Mouse (Mus musculus) monocyte, adult 5-6 weeks (primary cell): ENCODE measurements at regions not wholly inside any gene's neighbourhood (a gene's known extent, or its start where the extent isn't known, plus 50 kb on each side); places are given as distances from the start of the nearest gene placed in this dataset.

Experiments used
- ATAC-seq: fragments of 153-309, 156-312 bp; replicated peaks from 2 replicates; pipeline ENCODE4 v1.8.0; 2017; ENCODE audit warnings: mild to moderate bottlenecking; ENCODE audit not compliant: low TSS enrichment, insufficient number of reproducible peaks, severe bottlenecking, poor library complexity, low FRiP score

- ATAC-seq = no peak
Measured at GRCm38 (mm10) chr1:76373931-76374330, 827.9 kb downstream of the Slc4a3 start.

DNA sequence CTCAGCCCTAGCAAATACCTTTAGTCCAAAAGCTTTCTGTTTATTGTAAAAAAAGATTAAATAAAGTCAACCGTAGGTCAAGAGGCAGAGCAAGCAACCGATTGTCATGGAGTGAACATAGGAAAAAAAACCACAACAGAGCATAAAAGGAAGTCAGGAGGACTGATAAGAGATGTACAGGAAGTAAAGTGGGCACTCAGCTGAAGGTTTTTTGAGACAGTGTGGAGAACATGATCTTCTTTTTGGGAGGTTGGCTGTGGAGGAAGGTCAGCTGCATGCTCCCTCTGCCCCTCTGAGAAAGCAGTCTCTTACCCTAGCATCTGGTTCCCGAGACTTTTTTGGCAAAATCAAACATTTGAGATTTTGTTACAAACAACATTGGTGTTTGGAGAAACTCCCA, 832.1 kb downstream of the Slc4a3 start:
- ATAC-seq = no peak

GRCm38 (mm10) chr1:76392536-76392935, 846.5 kb downstream of the Slc4a3 start:
- no peak for ATAC-seq

DNA sequence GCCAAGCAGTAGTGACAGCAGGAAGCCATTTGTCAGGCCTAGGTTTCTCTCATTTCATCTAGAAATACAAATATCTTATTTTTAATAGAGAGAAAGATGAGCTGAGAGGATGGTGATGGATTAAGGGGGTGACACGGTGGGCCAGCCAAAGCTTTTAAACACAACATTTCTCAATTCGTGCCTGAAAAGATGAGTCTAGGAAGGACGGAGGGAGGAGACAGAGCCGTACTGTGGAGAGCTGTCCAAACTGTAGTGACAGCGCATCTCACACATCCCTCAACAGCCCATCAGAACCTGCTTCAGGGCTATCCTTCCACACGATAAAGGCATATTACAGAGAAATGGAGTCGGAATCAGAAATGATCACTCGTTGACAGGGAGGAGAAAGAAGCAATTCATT, 848.0 kb downstream of the Slc4a3 start:
- no peak for ATAC-seq

- ATAC-seq = no peak
Measured at GRCm38 (mm10) chr1:76402854-76403253, 856.8 kb downstream of the Slc4a3 start.

GRCm38 (mm10) chr1:76404003-76404402, 857.9 kb downstream of the Slc4a3 start:
- ATAC-seq = no peak

GRCm38 (mm10) chr1:76410813-76411212, 864.7 kb downstream of the Slc4a3 start:
- ATAC-seq = no peak

DNA sequence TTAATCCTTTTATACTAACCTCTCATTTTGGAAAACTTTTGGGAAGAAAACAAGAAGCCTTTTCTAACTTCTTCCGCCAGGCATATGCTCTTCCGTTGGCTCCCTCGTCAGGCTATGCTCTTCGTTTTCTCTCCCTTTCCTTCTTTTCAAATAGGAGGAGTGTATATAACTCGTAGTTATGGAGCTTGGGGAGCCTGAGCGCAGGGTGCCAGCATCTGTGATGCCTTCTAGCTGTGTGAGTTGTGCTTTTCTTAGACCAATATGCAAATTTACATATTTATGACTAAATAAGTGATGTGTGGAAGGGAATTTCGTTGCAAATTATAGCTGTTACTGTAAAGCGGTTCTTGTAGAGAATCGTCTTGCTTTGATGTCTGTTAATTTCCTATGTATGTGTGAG, 874.5 kb downstream of the Slc4a3 start:
- no peak for ATAC-seq

DNA sequence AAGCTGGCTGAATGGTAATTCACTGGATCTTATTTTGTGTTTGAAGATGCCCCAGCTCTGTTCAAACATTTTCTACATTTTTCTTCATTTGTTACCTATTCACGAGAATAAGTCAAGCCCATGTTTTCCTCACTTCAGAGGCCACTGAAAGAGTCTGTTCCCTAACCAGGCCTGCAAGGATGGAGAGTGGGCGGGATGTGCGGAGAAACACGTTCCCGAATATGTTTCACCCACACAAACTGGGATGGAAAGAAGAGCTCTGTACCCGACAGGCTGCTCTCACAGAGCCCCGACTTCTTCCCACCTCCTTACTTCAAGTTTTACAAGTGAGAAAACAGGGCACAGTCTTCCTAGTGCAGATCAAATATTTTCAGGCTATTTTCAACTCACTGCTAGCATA, 881.4 kb downstream of the Slc4a3 start:
- ATAC-seq = no peak

GRCm38 (mm10) chr1:76430041-76430610, 884.1 kb downstream of the Slc4a3 start:
- no peak for ATAC-seq

GRCm38 (mm10) chr1:76433481-76433941, 887.4 kb downstream of the Slc4a3 start:
- ATAC-seq = no peak

- no peak for ATAC-seq
Measured at GRCm38 (mm10) chr1:76450539-76451214, 904.6 kb downstream of the Slc4a3 start.

DNA sequence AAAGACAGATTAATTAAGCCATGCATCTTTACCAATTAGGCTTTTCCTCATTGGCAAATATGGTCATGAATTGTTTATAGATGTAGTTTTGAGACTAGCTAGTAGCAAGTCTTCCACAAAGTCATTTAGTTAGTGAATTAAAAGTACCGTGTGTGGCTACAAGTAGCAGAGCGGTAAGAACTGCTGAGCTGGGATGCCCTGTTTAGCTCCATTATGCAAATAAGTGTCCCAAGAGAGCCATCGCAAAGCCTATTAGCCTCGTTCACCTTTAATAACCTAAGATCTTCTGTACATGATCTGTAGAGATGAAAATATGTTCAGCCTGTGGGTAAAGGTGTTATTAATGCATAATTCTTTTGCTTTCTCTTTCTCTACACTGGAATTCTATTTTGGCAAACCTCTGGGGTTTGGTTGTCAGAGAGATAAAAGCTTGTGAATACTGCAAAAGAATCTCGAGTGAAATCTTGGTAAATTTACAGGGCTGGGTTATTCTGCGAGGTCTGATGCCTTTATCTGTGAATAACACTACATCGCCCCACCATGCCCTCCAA, 907.2 kb downstream of the Slc4a3 start:
- no peak for ATAC-seq

DNA sequence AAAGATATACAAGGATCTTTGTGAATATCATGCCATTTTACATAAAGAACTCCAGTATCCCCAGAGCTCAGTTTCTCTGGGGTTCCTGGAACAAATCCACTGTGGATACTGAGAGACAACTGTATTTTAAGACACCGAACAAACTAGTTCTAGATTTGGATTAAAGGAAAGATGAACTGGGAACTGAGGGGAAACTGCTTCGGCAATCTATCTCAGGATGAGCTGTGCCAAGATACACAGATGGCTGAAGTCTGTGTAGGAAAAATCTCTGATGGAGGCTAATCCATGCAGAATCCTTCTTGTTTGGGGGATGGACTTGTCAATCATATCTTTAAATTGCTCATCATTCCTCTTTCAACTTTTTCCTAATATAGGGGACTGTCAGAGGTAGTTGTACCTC, 920.5 kb downstream of the Slc4a3 start:
- ATAC-seq = no peak

- ATAC-seq = no peak
Measured at GRCm38 (mm10) chr1:76484193-76484592, 938.1 kb downstream of the Slc4a3 start.

DNA sequence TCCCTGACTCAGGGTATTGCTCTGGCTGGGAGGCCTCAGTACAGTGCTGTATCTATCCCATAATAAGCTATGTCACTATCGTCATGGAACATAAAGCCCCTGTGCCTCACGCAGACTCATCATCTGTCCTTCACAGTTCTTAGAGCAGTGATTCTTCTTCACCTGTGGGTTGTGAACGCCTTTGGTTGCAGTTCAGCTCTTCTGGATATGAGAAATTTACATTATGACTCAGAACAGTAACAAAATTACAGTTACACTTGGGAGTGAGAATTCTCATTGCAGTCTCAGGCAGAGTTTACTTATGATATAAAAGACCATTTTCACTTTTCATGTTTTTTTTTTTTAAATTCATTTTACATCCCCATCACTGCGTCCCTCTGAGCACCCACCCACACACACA, 941.4 kb downstream of the Slc4a3 start:
- no peak for ATAC-seq

- no peak for ATAC-seq
Measured at GRCm38 (mm10) chr1:76489681-76490492, 943.8 kb downstream of the Slc4a3 start.

- ATAC-seq = no peak
Measured at GRCm38 (mm10) chr1:76490719-76491118, 944.7 kb downstream of the Slc4a3 start.

- ATAC-seq = no peak
Measured at GRCm38 (mm10) chr1:76491187-76491586, 945.1 kb downstream of the Slc4a3 start.

DNA sequence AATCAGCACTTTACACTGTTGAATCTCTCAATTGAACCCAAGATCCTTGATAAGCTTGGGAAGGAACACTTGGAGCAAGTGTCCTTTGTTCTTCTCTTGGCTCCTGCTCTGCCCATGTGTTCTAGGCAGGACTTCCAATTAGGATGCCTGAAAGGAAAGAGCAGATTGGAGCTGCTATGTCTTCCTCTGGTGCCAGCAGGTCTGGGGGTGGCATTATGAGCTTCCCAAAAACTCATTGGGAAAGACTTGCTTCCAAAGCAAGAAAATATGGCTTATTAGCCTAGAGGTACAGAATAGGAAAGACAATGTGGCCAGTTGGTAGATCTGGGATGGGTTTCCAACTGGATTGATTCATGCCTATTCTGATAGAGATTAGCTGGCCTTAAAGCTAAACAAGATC, 959.1 kb downstream of the Slc4a3 start:
- no peak for ATAC-seq
